Mouse (Mus musculus) right cerebral cortex, postnatal 10 days (tissue): ENCODE measurements at regions not wholly inside any gene's neighbourhood (a gene's known extent, or its start where the extent isn't known, plus 50 kb on each side); places are given as distances from the start of the nearest gene placed in this dataset.

ENCODE experiments used
- DNase-seq, 2 experiments: peaks; one replicate each; pipeline ENCODE4 v3.0.0; 2021; ENCODE audit warnings: low spot score in 2 of 2

DNA sequence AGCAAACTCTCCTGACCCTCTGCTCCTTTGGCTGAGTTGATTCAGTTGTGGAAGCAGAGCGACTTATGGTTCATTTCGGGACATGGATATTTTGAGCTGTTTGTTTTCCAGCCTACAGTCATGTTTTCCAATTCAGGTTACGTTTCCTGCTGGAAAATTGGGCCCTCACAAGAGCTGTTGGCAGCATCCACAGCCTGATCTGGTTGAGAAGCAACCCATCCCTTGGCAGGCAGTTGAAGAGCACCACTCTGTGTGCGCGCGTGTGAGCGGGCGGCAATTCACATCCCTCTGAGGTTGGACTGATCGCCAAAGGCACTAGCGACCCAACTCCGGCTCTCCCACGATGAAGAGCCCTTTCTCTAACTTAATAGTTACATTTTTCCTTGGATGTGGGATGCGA lies 457.1 kb downstream of the Tmem38b start:
- DNase-seq: peak; percentile 55 to 57

DNA sequence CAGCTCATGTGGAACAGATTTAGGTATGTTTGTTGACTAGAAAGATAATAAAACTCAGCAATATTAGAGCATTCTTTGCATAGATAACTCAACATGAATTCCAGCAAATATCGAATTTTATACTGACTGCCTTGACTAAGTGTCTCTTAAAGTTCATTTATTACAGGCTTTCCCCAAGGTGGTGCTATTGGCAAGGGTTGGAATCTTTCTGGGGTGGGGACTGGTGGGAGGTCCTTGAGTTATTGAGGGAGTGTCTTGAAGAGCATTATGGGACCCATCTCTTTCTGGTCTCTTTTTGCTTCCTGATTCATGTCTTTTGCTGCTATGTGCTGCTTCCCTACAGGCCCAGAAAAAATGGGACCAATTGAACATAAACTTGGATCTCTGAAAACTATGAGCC lies 488.0 kb downstream of the Tmem38b start:
- DNase-seq: no peak

DNA sequence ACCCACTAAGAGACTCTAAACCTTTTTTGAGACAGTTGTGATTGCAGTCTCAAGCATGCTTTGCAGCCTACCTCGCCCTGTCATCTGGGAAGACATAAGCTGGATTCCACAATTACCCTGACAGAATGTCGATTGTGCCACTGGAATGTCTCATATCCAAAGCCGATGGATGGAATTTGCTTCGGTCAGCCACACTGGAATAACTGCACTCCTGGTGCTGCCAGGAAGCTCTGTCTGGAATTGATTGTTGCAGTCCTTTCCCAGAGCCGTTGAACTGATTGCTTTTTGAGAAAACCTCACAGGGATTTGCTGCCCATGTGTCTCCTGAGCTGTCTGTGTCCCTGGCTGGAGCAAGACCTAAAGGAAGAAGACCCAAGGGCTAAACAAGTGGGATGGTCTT lies 499.0 kb downstream of the Tmem38b start:
- DNase-seq: no peak

DNA sequence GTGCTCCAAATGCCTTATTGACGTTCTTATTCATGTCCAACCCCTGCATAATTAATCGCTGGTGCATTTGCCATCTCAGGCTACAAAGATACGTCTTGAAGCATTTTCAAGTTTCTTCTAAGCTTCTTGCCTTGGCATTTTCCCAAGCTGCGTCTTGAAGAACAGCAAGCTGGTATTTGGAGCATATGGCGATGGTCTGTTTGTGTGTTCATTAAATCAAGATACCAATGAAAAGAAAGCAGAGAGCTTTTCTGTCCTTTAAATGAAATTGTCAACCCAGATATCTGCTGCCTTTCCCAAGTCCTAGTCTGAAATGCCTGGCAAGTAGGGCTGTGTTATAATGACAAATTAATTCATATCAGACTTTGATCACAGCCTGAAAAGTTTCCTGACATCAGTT lies 502.4 kb downstream of the Tmem38b start:
- DNase-seq: peak; percentile 54 to 65

DNA sequence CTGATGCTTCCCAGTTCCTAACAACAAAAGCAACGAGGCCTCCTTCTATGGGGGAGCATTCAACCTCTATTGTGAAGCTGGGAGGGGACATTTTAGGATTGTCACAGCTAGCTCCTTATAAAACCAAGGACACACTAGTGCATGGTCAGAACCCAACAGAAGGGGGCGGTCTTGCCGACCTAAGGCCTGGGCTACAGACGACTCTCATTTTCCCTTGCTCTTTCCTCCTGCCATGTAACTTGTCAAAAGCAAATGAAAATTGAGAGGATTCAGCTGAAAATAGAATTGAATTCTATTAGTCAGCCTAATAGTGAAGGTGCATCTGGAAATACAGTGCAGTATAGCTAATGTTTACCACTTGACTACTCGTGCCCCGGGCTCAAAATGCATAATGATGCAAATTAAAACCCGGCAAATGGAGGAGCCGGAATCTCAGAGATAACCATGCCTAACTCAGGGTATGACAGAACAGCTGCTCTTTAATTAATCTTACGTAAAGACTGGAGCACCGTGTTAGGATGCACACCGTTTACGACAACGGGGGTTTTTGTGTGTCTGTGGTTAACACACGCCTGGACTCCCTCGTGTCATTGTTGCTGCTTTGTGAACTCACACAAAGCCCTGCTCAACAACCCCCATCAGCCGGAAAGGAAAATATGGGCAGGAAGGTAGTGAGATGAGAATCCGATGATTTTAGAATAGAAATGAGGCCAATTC lies 503.0 kb downstream of the Tmem38b start:
- peak; percentile 32 to 47 for DNase-seq

DNA sequence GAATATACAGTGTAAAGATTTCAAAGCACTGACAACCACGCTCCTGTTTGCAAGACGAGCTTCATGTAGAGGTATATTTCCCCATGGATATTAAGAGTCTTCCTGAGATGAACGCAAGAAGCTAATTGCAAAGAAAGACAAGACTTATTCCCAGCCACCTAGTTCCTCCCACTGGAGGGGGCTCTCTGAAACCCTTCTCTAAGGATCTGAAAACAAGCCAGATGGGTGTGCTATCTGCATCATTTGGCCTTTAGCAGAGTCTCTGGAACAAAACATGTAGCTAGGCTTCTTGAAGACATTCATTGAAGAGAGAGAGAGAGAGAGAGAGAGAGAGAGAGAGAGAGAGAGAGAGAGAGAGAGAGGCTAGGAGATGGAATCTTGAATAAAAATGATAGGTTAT lies 504.8 kb downstream of the Tmem38b start:
- DNase-seq: no peak

DNA sequence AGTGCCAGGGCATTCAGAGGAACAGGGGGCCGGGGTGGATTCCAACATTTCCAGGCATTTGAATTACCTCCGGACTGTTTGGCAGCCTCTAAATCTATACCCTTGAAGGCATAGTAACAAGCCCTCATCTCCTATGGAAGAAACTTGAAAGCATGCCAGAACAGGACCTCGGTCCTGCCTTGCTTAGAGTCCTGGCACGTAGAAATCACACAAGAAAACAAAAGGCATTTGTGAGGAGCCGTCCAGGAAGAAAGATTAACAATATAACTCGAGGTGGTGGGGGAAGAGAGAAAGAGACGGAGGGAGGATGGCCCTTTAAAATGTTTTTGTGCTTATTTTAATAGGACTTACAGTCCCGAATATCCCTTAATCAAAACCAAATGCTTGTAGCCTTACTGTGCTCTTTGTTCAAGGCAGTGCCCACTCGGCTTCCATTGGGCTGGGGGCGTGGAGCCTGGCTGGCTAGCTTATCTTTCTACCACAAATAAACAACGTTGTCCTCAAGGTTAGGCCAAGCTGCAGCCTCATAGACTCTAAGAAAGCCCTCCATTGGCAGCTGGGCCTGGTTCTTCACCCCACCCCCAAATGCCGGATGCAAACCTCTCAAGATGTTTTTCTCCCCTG lies 505.9 kb downstream of the Tmem38b start:
- no peak for DNase-seq

DNA sequence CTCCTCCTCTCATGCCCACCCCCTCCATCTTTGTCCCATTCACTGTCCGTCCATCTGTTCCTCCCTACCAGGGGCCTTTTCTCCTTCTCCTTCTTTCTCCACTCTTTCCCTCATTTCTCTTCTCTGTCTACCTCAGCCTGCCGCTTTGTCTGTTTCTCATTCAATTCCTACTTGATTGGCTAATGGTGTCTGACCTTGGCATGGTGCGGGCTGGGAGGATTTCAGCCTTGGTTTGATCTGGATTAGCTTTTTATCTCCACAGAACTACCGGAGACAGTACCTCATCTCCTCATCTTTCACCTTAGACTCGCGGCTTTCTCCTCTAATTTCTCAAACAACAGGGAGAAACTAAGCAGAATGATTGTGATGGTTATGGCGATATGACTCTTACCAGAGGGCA lies 506.4 kb downstream of the Tmem38b start:
- no peak for DNase-seq

DNA sequence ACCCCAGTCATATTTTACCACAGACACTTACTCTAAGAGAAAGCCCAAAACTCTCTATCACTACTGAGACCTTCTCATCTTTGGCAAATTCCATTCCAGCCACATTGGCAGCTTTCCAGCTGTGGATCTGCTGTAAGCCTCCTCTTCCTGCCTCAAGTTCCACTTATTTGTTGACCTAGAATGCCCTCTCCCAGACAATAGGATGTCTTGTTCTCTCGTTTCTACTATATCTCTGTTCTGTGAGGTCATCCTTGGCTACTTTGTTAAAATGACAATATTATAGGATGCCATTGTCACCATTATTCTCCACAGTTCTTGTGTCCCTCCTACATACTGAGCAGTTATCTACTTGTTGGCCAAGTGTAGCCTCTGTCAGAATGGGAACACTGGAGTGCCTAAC lies 512.7 kb downstream of the Tmem38b start:
- no peak for DNase-seq

DNA sequence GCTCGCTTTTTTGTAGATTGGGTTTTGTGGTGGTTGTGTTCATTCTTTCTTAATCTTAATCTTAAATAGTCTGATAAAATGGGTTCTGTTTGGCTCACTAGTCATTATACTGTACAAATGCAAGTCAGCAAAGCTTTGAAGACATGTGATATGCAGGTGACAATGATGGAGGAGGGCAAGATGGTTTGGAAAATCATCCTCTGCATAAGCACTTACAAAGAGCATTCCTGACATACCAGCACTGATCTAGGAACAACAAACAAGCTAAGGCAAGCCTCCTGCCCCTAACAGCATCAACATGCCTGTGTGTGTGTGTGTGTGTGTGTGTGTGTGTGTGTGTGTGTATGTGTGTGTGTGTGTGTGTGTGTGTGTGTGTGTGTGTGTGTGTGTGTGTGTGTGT lies 514.3 kb downstream of the Tmem38b start:
- no peak for DNase-seq

DNA sequence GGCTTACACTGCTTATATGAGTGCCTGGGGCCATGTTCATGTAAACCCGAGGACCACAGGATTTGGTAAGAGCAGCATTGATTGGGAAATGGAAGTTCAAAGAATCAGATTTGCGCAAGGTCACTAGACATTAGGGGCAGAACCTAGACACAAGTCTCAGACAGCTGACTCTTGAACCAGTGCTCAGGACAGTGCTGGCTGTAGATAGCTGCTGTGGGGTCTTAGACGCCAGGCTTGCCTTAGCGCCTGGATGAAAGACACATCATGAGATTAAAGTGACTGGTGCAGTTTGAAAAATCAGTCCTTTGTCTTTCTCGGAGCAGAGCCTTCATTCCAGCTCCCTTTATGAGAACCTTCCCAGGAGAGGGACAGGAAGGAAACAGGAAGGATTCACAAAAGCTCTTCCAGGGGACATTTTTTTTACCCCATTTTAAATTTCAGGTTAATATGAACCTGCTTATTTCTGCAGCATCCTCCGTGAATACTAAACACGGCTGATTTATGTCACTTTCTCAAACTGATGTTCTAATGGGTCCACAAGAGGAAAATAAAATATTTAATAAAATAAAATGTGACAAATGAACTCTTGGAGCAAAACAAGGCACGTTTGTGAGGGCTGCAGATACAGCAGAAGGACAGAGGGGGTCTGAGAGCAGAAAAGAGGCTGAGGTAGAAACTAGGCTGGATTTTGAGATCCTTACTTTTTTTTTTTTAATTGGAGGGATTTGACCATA lies 528.0 kb downstream of the Tmem38b start:
- no peak for DNase-seq

DNA sequence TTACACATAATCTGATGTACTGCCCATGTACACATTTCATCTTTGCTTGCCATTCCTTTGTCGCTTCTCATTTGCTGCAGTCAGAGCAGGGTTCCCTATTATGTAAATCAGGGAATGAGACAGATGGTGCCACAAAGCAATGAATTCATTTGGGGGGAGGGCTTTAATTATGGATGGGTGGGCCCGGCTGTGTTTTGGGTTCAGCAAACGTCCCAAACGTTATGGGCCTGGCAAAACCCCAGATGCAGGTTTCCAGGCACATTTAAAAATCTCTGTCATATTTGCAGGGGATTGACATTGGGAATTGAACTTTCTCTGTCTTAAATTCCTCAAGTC lies 528.5 kb downstream of the Tmem38b start:
- no peak for DNase-seq

DNA sequence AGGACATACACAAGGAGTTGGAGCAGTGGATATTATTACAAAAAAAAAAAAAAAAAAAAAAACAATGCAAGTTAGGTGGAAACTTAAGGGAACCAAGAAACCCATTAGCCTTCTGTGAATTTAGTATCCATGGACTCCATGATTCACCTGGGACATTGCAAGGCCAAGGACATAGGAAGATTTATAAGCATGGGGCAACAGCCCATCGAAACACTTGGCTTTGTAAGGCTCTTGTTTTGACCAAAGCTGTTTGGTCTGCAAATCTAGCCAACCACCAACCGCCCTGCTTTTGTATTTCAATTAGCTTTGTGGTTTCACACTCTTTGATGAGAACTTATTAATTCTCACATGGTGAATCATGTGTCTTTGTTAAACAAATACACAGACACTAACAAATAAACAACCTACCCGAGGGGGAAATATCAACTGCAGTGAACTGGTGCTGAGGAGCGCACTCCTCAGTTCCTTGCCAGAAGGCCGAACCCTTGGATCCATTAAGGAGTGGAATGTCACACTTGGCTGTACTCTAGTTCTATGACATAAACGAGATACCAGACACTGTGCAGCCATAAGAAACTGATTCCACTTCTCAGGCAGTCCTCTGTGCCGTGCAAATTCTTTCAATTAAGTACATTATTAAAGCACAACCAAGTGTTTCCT lies 529.7 kb downstream of the Tmem38b start:
- DNase-seq: no peak

DNA sequence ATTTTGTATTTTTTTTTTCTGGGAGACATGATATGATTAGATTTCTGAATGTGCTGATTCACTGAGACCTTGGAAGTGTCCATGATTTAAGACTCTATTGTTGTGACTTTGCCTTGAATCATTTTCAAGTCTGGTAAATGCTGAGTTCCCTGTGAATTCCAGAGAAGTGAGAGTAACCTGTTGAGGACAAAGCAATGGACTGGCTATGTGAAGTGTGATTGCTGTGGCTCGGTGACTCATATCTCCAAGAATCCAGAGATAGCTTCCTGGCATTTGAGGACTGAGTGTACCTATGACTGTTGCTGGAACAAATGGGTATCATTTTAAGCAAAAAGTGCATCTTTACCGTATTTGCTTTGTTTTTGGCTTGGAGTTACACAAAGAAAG lies 530.2 kb downstream of the Tmem38b start:
- no peak for DNase-seq

DNA sequence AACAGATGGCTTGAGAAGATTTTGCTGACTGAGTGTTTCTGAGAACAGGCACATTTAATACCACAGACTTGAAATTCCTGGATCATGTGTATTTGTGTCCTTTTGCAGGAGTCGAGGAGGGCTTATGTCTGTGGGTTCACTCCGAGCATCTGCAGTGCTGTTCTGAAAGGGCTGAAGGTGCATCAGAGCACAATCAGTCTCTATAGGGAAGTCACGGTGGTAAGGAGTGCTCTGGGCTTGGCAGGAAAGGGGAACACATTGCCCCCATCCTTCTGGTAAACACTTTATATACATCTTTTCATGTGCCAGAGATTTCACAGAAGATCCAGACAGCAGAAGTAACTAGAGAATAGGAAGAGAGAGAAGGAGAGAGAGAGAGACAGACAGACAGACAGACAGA lies 545.1 kb downstream of the Tmem38b start:
- DNase-seq: no peak

DNA sequence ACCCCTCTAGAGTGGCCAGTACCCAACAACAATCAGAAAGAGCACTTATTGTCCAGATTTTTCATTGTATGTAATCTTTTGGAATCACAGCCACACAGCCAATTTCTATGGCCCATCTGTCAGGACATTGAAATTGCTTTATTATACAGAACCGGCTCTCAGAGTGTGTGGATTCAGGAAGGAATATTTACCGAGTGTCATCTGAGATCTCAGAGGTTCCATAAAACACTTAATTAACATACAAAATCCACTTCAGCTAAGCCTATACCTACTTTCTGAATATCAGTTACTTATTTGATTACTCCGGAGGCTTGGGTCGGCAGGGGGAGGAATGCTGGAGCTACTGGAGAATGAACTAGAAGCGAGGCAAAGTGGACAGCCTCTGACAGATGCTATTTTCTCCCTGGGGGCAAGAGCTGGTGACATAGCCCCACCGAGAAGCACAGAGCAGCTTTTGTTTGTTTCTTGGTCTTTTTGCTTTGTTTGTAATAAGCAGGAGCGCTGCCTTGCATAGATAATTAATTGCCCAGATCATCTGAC lies 545.6 kb downstream of the Tmem38b start:
- no peak for DNase-seq

DNA sequence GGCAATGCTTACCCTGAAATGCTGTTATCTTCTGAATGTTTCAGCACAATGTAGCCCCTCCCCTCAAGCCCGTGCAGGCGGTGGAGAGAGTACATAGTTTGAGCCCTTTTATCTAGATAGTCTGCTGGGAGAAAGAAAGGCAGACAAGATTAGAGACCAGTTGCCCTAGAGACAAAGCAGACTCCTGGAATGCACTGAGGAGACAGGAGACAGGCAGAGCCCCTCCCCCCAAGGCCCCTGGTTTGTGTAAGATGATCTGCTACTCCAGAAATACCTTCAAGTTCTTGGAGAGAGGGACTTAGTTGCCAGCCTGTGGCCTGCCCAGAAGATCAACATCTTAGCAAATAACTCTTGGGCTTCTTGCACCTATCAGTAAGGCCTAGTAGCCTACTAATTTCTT lies 547.8 kb downstream of the Tmem38b start:
- DNase-seq: no peak

DNA sequence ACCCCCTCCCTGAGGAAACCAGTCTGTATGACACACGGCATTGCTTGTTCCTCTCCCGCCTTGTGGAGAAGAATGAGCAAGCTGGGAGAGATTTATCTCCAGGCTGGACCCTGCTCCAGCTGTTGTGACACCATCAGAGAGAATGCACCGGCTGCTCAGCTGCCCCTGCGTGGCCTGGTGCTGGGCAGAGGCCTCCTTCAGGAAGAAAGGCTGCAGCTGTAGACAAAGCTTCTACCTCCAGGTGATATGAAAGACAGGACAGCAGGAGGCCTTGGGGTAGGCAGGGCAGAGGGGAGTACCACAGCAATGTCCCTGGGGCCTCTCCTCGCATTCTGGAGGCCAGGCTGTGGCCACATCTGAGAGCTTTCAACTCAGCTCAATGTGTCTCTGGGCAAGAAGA lies 548.6 kb downstream of the Tmem38b start:
- no peak for DNase-seq

DNA sequence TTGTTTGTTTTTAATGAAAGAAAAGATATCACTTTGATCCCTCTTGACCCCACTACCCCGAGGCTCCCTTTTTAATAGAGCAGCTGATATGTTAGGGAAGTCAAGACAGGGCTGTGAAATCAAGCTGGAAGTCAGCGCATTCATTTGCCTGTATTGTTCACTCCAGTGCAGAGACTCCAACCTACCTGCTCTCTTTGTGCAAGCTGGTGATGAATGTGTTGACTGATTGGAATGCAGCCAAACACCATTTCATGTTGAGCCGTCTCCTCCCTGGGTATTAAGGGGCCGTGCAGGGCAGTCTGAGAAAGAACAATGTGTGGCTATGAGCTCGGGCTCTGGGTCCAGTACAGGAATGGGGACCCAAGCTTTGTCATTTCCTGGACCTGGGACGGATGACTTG lies 557.4 kb upstream of the Zfp462 start:
- DNase-seq: no peak

DNA sequence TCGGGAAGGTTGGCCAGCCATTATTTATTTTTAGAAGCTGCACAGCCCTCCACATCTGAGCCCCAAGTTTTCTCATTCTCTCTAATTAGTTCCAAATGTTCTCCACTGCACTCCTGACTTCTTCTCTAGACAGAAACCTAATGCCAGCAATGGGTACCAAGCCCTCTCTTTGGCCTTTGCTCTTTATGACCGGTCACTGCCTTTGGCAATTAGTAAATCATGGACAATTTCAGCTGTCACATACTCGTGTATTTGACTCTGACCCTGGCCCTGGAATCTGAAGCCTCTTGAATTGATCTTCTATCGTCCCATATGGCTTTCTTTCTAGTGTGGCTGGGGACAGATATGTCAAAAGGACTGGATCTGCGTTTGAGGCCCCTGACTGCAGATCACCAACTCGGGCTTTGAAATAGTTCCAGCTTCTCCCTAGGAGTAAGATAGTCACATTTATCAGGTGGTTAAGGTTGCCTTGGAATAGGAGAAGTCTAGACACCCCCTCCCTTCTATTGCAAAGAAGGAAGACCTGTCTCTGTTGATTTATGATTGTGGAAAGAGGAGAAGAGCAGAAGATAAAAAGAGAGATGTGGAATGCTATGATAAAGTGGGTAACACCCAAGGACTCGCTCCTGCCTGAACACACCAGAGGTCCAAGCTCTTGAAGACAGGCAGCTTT lies 553.2 kb upstream of the Zfp462 start:
- no peak for DNase-seq

DNA sequence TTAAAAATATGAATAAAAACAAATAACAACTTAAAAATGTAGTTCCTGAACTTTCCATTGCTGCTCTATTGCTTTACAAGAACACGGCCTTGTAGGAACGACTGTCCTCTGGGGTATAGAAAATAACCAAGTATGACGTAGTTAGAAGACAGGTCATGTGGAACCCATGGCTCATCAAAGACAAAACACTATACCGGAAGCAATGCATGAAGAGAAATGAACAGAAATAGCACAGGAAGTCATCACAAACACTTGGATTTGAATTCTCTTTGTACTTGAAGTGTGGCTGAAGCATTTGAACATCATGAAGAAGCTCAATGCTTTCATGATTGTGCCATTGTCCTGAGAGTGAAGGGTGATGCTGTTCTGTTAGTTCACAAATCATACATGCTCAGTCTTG lies 538.7 kb upstream of the Zfp462 start:
- DNase-seq: no peak

DNA sequence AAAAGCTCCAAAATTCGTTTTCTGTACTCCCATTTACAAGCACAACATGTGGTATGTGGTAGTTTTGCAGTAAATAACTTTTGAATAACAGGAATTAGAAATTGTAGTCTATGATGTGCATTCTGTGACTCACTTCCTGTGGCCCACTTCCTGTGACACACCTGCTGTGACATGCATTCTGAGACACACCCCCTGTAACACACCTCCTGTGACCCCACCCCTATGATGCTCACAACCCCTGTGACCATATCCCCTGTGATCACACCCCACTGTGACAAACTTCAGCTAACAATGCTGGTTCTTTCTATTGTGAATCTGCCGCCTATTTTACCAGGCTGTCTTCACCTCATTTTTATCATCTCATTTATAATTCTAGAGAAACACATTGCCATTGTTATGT lies 536.9 kb upstream of the Zfp462 start:
- no peak for DNase-seq
